Mouse (Mus musculus) spleen, adult 18-20 months (tissue): ENCODE measurements around the gene Phka1.
"Not testable (repeated sequence)": the region's sequence is repeated elsewhere in the genome, so short reads cannot be mapped to it uniquely, and the experiment has no call there.

ENCODE experiments used
- DNase-seq, 2 experiments: peaks; one replicate each; pipeline ENCODE4 v3.0.0; 2022; ENCODE audit warnings: mixed read lengths in 2 of 2

The Phka1 gene

DNA sequence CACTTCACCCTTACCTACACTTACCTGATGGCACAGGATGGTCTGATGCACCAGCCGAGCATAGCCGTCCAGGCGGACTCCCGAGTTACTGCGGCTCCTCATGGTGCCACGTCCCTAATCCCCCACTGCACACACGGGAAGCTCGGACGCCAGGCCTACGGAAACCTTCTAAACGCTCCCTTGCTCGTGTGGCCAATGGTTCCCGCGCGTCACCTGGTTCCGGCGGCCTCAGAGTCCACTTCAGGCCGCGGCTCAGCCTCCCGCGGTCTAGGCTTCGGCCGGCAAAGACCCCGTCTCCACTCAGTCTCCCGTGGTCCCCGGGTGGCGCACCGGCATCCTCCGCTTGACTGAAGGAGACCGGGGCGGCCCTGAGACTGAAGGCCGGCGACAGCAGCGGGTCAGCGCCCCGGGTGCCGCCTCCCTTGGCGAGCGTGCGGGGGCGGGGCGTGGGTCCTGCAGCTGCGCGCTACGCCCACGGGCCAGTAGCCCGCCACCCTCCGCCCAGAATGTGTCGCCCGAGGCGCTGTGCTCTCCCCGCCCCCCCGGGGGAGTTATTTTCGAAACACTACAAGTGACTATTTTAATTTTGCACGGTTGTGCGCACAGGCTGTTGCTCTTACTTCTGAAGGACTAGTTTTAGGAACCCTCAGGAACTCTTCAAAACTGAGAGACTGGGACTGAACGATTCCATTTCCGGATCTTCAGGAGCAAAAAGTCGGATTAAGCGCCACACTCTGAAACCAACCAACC lies at the start of gene Phka1:
TSS of gene Phka1 (minus strand) at position 424 of the 750 bp plus-strand sequence.
- peak; percentile 70 to 77 for DNase-seq

DNA sequence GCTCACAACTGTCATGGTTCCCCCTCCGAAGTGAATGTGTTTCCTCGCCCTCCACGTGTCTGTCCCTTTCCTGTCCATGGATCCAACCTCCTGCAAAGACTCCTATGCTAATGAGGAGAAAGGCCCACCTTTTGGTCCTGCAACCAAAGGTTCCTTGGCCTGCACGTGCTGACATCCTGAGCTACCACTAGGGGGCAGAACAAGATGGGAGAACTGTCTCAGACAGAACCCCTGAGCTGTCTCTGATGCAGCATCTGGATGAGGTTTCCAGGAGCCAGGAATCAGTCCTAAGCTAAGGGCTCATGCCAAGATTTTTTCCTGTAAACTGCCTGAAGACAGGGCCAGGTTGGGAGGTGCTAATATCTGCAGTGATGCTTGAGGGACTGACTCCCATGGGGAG lies 45.2 kb upstream of the Phka1 start:
- peak in 1 of 2 experiments; percentile 1 for DNase-seq

DNA sequence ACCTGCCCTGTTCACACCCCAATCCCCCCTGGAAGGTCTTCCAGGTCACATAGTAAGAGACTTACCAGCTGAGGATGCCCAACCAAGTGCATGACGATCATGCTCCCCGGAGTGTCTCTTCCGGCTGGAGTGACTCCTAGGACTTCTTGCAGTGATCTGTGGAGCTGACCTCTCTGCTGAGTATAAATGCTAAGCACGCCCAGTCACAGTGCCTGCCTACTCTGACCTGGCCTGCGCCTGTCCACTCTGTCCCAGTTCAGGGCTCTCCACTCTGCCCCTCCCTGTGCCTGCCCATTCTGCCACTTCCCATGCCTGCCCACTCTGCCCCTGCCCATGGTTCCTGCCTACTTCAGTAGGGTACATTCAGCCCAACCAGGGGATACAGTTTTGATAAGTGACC lies 42.8 kb upstream of the Phka1 start, which contains the start of gene Gm3880:
TSS of gene Gm3880 (minus strand) at position 101 of the 400 bp plus-strand sequence.
- not testable (repeated sequence) for DNase-seq

DNA sequence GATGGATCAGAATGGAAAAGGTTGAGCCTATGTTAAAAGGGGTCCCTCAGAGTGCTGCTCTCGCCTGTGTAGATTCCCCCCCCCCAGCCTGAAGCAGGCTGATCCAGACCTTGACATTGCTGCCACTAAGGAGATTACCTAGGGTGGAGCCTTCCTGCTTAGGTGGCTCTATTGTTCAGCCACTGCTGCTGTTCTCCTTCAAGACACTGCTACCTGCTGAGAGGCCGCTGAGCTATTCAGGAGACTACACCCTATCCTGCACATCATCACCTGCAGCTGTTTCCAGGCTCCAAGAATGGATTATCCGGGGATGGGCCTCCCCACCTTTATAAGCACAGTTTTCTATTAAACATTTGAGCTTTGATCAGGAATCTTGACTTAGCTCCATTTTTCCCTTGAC lies 40.7 kb upstream of the Phka1 start:
- DNase-seq = not testable (repeated sequence)

DNA sequence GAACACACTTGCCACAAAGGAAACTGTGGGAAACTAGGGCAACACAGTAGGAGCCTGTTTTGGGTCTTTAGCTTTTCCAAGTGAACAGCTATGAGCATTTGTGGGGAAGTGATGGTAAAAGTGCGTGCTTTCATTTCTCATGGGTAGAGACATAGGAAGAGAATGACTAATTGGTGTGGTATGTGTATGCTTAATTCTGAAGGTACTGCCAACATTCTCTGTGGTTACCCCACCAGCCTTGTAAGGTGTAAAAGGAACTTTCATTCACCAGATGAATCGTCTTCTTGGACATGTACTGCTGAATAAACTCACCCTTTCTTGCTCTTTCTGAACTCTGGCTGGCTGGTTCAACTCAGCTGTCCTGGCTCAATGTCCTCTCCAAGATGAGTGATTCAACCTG lies 22.6 kb upstream of the Phka1 start:
- DNase-seq = no peak

DNA sequence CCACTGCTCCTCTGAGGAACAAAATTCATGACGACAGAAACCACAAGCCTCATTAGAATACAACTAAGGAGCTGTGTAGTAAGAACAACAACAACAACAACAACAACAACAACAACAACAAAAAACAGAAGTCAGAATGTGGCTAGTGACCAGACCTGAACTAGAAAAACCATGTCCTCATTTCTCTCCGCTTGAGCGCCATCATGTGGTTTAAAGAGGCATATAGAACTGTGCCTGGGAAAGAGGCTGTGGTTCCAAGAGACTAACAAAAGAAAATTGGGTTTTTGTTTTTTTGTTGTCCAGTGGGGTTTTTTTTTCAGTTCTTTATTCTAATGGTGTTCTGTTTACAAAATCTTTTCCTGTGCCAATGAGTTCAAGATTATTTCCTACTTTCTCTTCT lies 16.7 kb upstream of the Phka1 start:
- peak in 1 of 2 experiments; percentile 15 for DNase-seq

DNA sequence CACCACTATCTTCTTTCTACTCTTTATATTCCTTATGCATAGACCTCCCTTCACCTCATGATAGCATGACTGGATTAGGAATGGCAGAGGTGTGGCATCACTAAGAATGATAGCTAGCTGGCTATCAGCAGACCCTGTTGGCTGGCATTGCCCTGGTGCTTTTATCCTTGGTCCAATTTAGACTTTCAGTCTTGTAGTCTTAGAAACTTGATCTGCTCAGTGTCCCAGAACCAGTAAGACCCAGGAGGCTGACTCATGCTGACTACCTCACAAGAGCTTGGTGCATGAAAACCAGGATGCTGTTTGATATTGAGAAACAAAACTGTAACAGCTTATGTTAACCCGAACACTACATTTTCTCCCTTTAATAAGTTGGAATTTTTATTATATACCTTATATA lies 1.6 kb upstream of the Phka1 start:
- no peak for DNase-seq

DNA sequence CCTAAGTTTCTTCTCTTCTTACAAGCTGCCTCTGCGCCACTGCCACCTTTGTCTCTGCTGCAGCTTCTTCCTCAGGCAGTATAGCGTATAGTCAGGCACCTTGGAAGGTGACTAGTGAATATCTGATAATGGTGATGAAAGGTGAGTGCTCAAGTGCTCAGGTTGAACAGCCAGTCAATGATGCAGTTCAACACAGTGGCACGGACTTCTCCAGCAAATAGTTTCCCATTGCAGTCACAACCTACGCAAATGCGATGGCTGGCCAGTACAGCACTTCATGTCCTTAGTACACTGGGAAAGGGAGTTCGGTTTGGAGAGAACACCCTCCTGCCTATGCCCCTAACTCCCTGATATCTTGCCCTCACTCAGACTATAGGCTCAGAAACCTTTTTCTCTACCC lies 1.1 kb upstream of the Phka1 start:
- DNase-seq = peak in 1 of 2 experiments; percentile 1

DNA sequence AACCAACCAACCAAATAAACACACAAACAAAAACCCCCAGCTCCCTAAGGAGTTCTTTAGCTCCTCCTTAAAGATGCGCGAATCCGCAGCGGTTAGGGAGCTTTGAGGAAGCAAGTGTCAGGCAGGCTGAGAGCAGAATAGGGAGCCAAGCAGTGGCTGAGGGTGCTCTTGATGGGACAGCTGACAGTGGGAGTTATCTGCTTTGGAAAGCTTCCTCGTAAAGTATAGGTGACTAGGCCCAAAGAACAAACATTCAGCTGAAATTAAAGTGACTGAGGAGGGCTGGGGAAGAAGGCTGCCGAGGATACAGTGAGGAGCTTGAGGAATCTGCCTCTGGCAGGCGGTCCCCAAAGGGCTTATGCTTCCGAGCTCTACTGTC lies 516 bp upstream of the Phka1 start:
- DNase-seq = no peak

DNA sequence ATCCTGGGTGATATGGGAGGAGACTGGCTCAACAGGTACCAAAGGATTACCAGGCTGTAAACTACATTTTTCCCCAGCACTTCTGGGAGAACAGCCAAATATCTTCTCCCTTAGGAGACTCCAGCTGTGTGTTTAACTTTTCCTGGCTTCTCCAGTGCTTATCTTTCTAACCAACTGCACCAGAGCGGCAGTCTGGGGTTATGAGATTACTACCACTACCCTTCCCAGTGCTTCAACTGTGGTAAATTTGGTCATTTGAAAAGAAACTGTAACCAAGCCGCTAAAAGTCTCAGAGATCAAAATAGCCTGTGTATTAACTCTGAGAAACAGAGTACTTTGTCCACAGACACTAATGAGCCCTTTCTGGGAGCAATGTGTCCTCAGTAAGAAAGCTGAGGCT lies 42.8 kb downstream of the Phka1 start:
- no peak for DNase-seq

DNA sequence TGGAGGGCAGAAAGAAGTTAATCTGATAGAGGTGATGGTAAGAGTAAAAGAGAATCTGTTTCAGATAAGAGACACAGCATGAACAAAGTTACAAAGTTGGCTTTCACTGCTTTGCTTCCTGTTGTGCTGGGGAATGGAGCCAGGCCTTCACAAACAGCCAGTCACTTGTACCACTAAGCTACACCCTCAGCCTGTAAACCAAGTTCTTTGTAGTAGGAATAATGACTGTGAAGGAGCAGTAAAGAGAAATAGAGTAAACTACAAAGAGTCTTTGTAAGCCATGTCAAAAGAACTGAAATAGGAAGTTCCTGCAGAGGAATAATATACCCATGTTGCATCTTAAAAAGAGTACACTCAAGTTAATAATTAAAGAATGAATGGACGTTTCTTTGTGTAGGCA lies 55.5 kb downstream of the Phka1 start:
- DNase-seq = no peak

DNA sequence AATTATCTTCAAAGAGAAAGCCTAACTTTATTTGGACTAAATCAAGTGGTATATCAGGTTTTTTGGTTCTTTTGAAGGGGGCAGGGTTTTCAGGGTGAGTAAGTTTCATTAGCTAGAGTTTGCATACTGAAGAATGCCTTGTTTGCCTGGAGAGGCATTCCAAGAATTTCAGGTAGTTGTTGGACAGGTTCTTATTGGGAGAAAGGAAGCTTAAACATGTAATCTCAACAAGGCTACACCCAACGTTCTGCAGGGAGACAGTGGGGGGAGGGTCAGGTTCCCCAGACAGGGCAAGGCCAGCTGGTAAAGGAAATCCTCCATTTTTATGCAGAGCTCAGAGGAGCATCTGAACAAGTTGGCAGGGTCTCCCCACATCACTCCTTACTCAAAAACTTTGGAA lies 72.9 kb downstream of the Phka1 start:
- DNase-seq = no peak

DNA sequence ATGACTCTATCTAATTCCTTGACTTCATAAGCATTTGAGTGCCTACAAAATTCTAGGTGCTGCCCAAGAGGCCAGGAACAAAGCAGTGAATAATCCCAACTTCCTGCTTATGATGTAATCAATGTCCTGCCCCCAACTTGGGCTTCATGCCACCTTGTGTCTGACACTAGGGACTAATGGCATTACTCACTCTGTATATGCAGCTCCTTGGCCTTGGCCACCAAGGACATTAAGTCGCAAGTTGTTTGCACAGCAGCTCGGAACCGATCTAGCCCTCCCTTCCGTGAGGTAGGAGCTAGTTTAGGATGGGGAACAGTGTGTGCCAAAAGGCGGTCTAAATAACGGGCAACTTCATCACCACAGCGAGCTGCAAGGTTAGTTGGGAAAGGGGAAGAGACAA lies 87.1 kb downstream of the Phka1 start:
- no peak for DNase-seq

DNA sequence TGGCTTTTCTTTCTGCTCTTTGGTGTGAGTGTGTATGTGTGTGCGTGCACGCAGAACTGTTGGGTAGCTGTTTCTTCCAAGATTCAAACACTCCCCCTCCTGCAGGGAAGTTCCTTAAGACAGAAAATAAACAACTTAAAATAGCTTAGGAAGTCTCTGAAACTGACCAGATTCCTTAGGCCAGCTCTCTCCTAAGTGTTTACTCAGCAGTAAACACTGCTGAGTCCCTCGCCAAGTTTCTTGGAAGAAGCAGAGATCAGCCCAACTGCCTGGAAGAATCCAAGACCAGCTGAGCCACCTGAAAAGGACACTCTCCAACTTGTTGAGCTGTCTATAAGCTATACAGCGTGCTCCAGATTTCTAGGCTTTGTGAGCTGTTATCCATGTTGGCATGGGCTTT lies 134.8 kb downstream of the Phka1 start:
- no peak for DNase-seq

DNA sequence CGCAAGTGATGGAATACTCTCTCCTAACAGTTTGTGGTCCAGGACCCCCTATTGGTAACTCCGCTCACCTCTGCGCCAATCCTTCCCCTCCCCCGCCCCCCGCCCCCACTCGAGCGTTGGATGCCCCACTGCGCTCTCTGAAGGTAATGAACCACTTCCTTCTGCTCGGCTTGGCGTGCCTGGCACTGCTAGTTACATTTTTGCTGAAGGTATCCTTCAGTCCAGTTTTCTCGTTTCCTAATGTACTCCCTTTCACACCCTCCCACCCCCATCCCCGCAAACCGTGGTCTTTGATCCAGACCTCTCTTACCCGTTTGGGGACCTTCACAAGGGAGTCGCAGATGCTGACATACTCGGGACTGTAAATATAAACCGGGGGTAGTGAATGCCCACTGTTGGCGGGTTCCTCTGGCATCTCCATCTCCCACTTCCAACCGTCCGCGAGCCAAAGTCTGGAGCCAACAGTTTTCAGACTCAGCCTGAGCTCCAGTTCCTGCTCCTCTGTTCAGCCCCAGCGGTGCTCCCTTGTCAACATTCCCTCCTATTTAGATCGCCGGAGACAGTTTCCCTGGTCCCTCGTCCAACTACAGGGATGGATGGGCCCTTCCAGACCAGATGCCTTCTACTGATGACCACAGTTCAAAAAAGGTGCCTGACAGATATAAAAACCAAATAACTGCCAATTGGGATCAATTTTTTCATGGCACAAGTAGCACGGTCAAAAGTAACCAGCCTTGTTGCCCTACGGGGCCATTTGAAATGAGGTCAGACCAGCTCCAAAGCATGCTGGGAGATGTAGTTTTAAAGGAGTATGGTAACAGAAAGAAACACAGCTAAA lies 139.2 kb downstream of the Phka1 start, which contains the start of gene Hdac8:
TSS of gene Hdac8 (minus strand) at position 716 of the 838 bp plus-strand sequence.
- DNase-seq = peak; percentile 9 to 20

DNA sequence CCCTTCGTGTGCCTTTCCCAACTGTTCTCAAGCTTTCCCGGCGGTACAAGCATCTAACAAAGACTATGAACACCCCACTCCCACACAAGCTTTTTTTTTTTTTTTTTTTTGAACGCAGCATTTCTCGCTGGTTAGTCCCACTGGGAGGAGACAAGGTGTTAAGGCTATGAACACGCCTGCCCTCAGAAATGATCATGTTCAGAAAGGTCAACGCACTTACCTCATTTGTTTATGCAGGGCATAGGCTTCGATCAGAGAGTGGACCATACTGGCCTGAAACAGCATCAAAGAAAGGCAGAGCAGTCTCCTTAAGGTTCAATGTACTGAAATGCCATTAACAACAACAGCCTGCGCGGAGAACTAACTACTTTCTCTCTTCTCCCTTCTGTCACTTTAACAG lies 139.9 kb downstream of the Phka1 start:
- no peak for DNase-seq

DNA sequence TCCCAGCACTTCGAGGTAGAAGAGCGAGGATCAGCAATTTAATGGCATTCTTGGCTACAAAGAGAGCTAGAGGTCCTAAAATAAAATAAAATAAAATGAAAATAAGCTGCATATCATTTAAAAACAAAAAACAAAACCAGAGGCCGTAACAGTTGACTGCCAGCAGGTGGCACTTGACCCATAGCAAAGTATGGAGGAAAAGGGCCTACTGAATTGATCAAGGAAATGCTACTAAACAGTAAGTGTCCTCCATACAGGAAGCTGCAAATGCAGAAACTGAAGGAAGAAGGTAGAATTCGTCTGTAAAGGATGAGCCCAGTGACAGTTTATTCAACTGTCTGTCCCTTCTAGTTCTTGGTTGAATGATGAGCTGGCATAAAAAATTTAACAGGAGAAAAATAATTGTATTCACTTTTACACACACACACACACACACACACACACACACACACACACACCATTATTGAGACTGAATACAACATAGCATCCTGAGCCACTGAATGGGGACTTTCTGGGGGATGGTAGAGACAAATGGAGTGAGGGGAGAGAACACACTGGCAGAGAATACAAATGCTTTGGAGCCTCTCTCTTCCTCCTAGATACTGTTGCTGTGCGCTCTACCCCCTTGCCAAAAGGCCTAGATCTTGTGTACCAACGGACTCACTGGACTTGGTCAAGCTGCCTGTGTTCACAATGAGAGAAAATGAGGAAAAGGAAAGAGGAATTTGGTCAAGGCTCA lies 149.9 kb downstream of the Phka1 start:
- no peak for DNase-seq

DNA sequence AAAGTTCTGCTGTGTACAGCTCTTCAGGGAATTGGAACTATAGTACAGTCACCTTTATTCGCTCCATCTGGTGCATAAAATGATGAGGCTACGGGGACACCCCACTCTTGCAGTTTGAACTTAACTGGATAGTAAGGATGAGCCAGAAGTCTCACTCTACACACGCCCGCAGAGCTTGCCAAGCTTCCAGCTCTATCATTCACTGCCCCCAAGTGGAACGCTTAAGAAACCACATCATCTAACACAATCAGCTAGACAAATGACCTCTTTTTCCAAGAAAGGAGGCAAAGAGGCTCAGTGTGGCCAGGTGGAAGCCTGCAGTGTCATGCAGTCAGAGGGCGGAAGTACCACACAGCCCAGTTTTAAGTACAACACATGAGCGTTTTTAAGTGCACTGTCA lies 158.5 kb downstream of the Phka1 start:
- no peak for DNase-seq

DNA sequence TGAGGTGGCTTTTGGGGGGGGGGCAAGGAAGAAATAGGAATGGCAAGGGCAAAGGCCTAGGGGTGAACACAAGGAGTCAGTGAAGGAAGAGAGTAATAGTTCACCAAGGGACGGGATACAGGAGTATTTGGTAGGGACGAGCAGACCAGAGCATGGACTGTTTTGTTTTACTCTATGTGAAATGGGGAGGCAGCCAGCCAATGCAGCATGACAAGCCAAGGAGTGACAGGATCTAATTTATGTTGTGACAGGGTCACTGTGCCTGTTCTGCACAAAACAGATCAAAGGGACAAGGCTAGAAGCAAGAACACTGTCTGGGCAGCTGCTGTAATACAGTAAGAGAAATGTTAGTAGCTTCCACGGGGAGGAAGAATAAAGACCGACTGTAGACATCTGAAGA lies 164.4 kb downstream of the Phka1 start:
- DNase-seq = no peak

DNA sequence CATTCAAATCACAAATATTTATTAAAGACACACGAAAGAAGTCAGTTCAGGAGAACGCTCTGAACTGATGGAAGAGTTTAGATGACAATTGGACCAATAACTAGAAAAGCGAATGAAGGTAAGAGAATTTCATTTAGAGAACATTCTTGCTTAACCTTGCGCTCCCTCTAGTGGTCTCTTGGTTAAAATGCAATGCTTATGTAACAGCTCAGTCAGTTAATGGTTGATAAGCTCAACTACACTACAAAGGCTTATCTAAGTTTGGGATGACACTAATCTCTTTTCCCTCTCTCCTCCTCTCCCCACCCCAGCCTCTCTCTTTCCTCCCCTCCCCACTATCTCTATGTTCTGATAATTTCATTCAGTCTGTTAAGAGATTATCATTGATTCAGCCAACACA lies 165.1 kb downstream of the Phka1 start:
- no peak for DNase-seq

DNA sequence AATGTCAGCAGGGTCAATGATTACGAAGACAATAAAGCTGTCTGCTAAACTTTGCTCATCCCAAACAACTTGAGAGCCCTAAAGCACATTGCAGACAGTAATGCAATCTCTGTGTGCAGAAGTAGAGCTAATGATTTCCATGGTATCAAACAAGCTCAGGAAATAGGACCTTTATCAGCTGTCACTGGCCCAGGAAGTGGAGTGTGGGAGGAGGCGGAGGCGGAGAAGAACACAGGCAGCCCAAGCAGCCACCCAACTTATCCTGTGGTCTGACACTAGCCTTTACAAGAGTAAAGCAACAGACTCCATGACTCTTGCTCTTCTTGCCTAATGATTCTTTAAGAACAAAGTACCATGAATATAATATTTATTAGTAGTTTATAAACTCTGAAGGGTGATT lies 165.6 kb downstream of the Phka1 start:
- no peak for DNase-seq

DNA sequence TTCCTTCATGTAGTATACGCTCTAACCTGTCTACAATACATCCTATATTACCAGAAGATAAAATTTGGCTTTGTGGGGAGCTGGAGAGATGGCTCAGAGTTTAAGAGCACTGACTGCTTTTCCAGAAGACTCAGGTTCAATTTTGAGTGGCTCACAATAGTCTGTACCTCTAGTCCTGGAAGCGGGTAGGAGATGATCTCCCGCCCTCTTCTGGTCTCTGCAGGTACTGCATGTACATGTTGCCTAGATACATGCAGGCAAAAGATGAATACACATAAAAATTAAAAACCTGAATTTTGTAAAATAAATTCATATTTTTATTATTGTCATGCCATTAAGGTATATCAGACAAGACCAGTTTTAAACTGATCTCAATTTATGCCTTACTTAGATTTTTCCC lies 167.3 kb downstream of the Phka1 start:
- peak; percentile 12 to 58 for DNase-seq

DNA sequence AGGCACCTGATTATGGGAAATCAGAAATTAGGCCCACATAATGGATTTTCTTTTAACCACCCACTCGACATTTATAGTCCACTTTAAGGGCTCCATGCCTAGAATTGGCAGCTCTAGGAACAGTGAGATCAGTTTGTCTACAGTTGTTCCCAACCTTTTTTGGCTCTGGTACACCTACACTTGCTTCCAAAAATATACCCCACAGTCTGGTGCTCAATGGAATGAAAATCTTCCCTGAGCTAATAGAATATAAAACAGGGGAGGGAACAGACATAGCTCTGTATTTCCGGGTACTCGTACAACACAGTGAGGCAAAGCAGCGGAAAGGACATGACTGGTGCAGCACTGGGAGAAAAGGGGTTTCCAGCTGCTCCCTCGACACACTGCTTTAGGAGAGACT lies 168.5 kb downstream of the Phka1 start:
- no peak for DNase-seq
